Mouse (Mus musculus) T-helper 1 cell (primary cell): ENCODE measurements around the gene Btbd16.

ENCODE experiments used
- in situ Hi-C: fragments of 300-600 bp; cut with MboI, MseI; formaldehyde crosslinking; loops from one replicate; pipeline ENCODE4 v1.15.1; 2025; ENCODE audit warnings: high pct_unique_total_duplicates

The Btbd16 gene

DNA sequence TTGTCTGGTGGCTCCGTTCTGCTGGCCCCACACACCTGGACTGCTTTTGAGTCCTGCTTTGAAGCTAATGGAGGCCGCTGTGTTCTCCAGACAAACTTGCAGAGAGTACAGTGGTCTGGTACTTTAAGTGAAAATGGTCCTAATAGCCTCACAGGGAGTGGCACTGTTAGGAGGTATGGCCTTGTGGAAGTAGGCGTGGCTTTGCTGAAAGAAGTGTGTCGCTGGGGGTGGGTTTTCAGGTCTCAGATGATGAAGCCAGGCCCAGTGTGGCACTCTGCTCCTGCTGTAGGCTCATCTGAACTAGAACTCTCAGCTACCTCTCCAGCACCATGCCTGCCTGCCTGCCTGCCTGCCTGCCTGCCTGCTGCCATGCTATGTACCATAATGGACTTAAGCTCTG is 5.7 kb upstream of the Btbd16 start:
- in situ Hi-C loops, result no loop called here

DNA sequence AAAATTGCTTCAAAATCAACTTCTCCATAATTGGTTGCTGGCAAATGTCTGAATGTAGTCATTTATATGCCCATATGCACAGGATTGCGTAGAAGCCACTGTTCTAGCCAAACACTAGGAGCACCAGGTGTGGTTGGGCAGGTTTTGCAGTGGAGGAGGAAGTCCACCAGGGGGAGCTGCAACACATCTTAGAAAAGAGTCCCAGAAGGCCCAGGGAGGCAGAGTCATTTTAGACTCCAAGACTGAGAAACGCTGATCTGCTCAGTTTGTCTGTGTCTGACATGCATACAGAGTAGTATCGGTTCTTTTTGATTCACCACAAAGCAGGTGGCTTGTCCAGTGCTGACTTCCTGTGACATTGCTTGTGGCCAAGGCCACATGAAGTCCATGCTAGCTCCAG is 3.2 kb upstream of the Btbd16 start:
- in situ Hi-C loops, result loop anchor here (5.0 kb wide), 1 partner anchor 157 kb away; no protein-coding TSS in a partner anchor

DNA sequence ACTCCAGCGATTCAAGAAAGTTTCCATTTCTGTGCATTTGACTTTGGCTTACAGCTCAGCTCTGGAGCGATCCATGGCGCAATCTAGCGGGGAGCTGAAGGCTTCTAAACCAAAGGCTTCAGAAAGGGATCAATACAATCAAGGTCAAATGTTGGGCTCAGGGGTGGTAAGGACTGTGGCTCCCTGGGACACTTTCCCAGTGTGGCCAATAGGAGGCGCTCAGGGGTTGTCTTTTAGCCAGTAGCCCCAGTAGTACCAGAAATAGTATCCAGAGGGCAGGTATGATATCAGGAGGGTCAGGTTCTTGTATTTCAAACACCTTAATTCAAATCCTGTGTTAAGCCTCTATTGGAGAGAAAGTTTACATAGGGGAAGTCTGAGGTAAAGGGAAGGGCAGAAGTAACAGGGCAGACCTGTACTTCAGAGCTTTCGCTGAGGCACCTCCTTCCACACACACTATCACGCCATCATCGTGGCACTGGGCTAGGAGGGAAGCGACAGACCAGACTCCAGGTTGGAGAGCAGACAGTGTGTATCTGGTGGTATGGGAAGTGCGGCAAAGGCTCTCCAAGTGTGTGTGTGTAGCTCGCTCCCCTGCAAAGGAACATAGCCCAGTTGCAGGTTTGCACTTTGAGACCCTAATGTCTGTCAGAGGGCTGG is 568 bp upstream of the Btbd16 start:
- in situ Hi-C loops, result loop anchor here (5.0 kb wide), 1 partner anchor 154 kb away; no protein-coding TSS in a partner anchor

DNA sequence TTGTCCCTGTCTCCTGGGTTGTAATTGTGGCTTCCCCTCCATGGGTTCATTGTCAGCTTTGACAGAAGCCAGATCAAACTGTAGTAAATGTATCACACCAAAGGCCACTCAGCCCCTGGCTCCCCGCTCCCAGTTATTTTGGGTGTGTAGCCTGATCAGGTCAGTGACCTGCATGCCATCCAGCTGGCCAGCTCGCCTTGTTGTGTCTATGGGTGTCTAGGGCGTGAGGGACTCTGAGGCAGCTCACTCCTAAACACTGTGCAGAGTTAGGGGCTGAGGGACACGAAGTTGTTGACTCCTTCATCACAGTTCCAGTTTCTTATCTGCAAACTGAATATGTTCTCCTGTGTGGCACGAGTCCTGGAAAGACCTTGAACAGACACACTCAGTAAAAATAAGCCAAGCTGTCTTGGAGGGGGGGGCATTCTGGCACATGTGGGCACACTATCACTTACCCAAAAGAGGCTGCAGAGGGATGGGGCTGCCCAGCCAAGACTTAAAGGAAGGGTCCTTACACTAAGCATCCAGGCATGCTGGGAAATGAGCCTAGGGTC is 7.1 kb downstream of the Btbd16 start:
- in situ Hi-C loops, result loop anchor here (10.0 kb wide), 1 partner anchor 294 kb away; no protein-coding TSS in a partner anchor

DNA sequence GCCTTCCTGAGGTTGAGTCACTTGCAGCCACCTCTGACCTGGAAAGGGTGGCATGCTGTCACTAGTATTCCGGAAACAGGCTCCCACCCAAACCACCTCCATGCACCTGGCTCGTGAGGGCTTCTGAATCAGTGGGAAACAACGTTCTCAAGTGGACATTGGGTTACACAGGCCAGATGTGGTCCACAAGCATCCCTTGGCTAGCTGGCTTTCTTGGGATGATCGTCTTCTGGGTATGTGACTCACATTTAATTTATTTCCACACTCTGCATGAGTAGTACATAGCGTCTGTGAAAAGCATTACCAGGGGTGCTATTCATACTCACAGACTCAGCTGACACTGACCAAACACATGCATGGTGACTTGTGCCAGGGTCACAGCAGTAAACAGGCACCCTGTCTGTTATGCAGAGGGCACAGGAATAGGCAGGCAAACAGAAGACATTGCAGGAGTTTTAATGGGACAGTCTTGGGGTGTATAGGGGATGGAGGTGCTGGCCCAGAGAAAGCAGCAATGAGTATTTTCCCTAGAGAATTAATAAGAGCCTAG is 8.7 kb downstream of the Btbd16 start:
- in situ Hi-C loops, result loop anchor here (10.0 kb wide), 1 partner anchor 292 kb away; no protein-coding TSS in a partner anchor

DNA sequence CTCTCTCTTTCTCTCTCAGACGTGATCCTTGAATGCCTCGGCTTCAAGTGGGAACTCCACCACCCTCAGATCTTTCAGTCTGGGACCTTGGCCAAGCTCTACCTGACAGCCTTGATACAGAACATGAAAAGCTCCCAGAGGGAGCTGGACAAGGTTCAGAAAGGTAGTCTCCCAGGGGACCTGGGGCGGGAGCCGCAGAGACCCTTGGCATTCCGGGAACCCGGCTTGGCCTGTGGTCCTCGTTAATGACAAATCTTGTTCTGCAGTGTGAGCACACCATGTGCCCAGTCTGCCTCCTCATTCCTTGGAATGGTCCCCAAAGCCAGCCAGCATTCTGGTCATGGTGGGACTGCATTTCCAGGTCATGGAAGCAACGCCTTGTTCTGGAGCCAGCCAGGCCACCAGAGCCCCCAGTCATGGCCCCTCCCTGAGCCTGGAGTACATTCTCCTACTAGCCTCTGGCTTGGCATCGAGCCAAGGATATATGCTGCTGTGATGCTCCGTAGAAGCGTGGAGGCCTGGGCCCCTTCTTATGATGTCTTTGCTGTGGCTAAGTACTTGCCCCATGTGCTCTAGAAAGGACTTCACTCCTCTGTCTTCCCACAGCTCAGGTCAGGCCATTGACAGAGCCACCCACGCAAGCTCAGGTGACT is 12.2 kb downstream of the Btbd16 start:
- in situ Hi-C loops, result loop anchor here (10.0 kb wide), 1 partner anchor 289 kb away; no protein-coding TSS in a partner anchor

DNA sequence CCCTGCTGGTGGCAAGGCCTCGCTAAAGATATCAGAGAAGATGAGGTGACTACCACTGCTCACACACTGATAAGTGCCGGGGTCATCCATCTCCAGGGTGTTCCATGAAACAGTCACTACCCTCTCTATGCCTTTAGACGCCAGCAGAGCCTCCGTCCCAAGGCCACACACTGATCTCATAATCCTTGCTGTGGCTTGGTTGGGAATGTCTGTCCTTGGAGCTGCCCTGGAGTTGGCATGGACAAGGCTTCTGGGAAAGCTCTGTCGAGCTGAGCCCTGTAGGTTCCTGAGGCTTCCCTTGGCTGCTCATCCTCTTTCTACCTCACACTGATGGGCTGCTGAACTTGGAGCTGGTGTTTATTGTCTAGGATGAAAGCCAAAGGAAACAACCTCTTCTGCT is 12.8 kb downstream of the Btbd16 start:
- in situ Hi-C loops, result loop anchor here (10.0 kb wide), 1 partner anchor 288 kb away; no protein-coding TSS in a partner anchor

DNA sequence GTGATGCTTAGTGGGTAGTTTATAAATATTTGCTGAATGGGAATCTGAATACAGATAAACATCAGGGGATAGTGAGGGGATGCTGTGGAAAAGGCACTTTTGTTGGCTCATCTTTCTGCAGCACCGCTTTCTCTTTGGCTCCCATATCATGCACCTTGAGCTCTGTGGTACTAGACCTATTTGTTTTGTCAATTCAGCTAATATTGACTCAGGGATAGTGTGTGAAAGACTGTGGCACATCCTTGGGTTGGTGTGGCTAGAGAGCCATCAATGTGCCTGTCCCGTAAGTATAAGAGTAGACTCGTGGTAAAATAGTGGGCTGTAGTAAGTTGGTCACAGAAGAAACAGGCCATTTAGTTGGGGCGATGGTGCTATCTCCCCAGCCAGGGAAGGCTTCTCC is 13.7 kb downstream of the Btbd16 start:
- in situ Hi-C loops, result loop anchor here (10.0 kb wide), 1 partner anchor 287 kb away; no protein-coding TSS in a partner anchor

DNA sequence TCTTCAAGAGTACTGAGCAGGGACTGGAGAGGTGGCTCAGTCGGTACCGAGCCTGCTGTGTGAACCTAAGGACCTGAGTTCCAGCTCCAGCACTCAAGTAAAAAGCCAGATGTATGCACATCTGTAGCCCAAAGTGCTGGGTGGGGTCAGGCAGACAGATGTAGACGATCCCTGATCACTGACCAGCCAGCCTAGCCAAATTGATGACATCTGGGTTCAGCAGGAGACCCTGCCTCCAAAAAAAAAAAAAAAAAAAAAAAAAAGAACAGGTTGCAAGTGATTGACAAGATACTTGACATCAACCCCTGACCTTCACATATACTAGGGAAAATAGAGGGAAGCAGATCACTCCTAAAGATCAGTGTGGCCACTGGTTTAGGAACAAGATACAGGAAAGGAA is 15.1 kb downstream of the Btbd16 start:
- in situ Hi-C loops, result loop anchor here (10.0 kb wide), 1 partner anchor 286 kb away; no protein-coding TSS in a partner anchor

DNA sequence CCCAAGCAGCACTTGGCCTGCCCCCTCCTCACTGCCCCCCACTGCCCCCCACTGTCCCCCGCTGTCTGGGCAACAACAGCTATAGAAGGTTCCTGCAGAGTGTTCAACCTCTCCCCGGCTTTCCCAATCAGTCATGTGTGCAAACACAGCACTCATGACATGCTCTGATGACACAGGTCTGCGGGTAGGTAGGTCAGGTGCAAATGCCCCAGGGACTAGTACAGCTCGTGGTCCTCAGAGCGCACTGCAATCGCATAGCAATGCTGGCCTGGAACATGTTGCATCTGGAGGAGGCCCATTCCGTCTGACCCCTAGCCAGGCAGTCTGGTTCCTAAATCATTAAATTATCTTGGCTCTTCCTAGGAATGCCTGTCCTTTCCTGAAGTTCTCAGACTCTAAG is 15.6 kb downstream of the Btbd16 start:
- in situ Hi-C loops, result loop anchor here (10.0 kb wide), 1 partner anchor 285 kb away; no protein-coding TSS in a partner anchor

DNA sequence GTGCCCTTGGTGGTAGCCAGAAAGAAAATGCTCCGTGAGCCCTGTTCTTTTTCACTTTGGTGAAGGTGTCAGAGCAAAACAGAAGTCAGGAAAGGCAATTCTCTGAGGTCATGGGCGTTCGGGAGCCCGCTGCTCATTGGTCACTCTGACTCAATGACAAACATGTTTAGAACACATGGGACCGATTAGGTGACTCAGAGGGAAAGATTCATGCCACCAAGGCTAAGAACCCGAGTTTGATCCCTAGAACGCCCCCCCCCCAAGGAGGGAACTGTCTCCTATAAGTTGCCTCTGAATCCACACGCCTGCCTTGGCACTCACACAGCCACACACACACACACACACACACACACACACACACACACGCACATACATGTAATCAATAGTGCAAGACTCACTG is 19.8 kb downstream of the Btbd16 start:
- in situ Hi-C loops, result no loop called here

DNA sequence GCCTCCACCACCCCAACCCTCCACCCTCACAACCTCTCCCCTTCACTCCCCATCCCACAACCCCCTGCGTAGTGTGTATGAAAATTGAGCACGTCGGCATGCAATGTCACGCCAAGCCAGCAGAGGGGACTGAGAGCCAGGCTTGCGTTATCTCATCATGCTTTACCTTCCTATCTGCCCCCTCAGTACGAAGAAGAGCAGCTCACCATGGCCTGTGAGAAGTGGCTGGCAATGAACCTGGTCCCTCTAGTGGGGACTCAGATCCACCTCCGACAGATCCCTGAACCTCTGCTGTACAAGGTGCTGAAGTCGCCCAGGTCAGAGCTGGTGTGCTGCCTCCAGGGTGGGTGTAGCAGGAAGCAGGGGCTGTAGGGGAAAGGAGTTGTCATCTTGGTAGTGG is 22.9 kb downstream of the Btbd16 start:
- in situ Hi-C loops, result no loop called here

DNA sequence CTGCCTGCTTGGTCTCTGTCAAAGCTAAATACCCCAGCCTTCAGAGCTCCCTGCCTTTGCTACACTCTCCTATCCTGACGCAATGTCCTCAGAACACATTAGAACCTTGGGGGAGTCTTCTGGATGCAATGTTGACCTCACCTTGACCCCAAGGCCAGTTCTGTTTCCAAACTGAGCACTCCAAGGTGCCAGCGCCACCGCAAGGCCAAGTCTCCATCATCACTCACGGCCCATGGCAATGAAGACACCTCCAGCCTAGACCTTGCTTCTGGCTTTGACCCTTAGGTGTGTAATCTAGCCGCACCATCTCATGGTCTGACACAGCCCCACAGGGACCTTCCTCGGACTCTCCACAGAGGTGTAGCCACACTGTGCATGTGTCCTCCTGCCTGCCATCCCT is 23.7 kb downstream of the Btbd16 start:
- in situ Hi-C loops, result no loop called here

DNA sequence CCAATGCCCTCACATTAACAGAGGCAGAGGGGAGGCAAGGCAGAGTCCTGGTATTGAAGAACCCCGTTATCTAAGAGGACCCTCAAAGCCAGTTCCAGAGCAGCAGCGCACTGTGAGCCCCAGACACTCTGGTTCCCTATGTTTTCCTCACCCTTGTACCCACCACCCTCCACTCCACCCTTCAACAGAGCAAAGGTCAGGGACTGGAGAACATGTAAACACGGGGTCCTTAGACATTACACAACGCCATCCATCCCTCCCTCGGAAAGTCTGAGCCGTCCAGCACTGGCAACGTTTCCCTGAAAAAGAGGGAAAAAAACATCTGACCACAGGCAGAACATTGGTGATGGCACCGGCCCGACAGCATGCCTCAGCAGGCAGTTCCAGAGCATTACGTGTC is 25.5 kb downstream of the Btbd16 start:
- in situ Hi-C loops, result no loop called here

DNA sequence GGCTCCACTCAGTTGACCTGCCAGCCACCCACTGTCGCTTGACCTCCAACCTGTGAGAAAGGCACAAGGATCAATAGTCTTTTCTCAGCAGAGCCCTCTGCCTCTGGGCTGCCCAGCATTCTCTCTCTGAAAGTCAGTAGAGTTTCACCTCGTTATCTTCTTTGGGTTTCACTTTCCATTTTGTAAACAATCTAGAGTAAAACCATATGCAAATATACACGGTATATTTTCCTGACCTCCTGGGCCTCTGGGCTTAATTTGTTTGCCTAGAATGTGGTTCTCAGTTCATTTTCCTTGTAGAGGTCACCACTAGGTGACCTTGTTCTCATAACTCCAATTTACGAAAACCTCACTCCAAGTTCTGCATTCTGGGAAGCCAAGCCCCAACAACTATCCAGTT is 26.8 kb downstream of the Btbd16 start:
- in situ Hi-C loops, result no loop called here

DNA sequence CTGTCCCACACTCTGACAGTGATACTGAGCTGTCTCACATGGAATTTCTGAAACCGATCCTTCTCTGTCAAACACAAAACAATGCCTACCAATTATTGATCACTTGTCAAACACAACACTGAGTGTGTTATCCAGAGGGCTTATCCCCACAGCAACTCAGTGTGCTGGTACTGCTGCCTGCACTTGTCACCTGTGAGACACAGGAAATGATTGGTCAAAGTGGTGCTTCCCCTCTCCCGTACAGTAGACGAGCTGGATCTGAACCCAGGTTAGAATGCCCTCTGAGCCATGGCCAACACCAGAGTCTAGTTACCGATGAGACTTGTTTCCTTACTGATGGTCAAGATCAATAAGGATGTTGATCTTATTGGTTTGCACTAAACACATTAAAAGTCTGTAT is 27.9 kb downstream of the Btbd16 start:
- in situ Hi-C loops, result no loop called here

DNA sequence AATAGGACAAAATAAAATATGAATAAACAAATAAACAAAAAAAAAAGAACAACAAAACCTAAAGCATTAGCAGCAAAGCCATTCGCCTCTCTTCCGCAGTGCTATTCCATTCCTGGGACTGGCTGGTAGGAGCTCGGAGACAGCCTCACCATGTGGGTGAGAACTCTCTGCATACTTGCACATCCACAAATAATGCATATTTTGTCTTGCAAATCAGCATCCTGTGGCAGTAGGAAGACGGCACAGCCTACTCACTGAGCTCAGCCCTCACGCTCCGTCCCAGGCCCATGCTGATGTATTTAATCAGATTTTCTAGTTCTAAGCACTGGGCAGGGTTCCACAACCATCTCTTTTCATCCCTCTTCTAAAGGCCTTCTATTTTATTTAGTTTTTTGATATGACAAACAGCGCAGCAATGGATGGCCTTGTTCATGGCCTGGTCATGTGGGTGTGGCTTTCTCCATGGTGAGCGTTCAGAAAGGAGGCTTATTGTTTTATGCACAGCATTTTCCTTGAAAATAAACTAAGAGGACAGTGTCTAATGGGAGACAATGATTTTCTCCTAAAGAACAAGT is 29.5 kb downstream of the Btbd16 start:
- in situ Hi-C loops, result no loop called here

DNA sequence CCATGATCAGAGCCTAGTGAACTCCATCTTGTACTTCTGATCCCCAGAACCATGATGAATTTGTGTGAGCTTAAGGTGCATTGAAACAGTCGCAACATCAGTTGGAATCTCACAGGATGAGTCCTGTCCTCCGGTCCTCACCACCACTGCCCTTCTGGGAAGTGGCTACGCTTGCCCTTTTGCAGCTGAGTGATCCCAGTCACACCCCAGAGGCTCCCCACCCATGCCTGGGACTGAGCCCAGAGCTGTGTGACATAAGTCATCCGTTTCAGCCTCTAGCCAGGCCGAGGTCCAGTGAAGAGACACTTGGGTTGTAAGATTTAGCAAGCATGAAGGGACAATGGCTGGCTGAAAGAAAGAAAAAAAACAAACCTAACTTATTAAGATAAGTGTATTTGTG is 31.1 kb downstream of the Btbd16 start:
- in situ Hi-C loops, result no loop called here

DNA sequence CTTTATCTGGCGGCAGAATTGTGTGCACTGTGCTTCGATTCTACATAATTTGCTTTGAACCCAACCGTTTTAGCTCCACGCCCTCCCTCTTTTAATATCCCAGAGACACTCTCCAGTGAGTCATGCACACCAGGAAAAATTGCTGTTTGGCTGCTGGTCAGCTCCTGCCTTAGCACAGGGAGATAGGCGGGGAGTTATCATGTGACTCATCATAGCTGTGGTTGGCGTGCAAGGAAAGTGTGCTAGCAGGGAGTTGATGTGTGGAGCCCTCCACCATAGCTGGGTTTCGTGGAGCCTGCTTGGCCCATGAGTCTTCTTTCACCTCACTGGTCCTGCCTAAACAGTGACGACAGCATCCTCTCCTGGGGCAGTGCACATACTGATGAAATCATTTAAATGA is 33.9 kb downstream of the Btbd16 start:
- in situ Hi-C loops, result no loop called here

DNA sequence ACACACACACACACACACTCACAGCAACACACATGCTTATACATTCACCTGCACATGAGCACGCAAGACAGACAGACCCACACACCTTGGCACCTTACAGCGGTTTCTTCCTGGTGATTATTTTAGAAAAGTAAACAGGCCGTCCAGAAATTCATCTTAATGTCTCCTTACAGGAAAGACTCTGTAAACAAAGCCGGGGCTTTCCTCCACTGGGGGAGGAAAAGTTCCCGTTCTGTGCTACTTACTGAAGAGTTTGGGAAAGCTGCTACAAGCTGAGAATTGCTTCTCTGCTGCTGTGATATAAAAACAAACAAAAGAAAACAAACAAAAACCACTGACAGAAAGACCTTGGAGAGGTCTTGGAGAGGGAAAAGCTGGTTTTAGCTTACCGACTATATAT is 34.8 kb downstream of the Btbd16 start:
- in situ Hi-C loops, result no loop called here

DNA sequence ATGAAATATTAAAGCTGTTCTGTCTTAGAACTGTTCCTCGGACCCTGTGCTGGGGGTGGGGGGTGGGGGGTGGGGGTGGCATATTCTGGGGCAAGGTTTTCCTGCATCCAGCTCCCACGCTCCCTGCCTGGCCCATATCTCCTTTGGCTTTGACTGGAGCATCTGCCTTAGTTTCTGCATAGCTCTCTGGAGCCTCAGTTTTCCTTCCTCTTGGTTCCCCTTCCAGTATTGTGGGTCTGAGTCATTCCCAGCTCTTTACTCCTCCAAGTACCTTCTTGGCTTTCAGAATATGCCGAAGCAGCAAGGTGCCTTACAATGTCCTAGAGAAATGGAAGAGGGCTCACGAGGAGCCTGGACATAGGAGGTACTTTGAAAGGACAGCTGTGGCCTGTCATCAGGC is 36.4 kb downstream of the Btbd16 start:
- in situ Hi-C loops, result no loop called here

DNA sequence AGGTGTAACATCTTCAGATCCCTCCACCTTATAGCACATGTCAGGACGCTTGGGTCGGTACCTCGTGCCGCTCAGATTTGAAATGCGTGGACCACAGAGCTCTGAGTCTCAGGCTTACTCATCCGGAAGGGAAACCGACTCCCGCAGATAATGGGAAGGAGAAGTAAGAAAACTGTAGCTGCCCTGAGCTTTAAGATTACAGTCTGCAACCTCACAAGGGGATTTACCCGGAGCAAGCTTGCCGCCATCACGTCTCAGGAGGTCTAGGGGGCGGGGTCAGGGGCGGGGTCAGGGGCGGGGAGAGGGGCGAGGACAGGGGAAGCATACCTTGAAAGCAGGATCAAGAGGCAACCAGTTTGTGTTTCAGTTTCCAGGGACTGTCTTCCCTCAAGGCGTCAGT is 38.5 kb downstream of the Btbd16 start:
- in situ Hi-C loops, result no loop called here
